Mouse (Mus musculus) G1E-ER4 (cell line): ENCODE results near the gene Osm. TPM values are rescaled to one million over a fixed set of nuclear protein-coding genes. Genes with fewer than 3 reads are reported as not detected.

Experiments used
- GATA1 ChIP-seq: IDR thresholded peaks from one replicate; pipeline ENCODE4 v1.8.0; 2012; ENCODE audit warnings: low read length, inconsistent platforms
- polyA plus RNA-seq: library from polyadenylated mRNA; stranded (reverse); fragments of >175 nt; gene quantifications from 2 replicates; pipeline ENCODE4 v1.2.3, GENCODE M21; 2012

Osm gene
- 3.0 and 3.3 TPM in 2 replicates for polyA plus RNA-seq

DNA sequence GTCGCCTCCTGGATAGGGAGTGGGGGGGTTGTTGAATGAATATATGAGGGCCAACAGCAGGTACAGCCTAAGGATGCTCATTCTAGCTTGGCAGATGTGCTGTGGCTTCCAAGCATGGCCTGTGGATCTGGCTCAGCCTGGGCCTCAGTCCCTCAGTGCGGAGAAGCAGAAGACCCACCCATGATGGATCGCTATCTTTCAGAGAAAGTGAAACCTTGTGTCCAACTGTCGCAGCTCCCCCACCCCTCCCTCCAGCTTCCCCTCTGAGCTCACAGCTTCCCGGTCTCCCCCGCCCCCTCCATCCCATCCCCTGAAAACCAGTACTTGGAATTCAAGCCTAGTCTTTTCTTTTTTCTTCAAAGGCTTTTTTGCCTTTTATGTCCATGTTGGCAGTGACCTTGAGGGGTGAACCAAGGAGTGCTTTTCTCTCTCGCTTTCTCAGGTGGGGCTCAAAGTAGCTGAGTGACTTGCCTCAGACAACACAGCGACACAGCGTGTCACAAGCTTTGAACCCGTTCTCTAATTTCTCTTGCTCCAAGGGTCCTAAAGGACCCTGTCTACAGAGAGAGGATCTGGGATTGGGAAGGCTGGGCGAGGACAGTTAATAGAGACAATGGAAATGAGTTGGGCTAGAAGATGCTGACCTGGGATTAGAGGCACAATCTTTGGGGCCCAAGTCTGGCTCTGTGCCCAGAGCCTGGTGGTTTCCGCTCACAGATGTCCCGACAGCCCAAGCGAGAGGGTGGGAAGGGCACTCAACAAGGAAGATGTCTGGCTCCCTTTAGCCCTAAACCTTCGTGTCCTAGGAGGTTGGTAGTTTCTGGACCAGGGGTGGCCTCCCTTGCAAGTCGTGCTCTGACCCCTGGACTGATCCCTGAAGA, at the start of gene Osm:
Gene Osm (plus strand): TSS at position 756 of the 881 bp plus-strand sequence.
- TF ChIP-seq GATA1 = no peak

DNA sequence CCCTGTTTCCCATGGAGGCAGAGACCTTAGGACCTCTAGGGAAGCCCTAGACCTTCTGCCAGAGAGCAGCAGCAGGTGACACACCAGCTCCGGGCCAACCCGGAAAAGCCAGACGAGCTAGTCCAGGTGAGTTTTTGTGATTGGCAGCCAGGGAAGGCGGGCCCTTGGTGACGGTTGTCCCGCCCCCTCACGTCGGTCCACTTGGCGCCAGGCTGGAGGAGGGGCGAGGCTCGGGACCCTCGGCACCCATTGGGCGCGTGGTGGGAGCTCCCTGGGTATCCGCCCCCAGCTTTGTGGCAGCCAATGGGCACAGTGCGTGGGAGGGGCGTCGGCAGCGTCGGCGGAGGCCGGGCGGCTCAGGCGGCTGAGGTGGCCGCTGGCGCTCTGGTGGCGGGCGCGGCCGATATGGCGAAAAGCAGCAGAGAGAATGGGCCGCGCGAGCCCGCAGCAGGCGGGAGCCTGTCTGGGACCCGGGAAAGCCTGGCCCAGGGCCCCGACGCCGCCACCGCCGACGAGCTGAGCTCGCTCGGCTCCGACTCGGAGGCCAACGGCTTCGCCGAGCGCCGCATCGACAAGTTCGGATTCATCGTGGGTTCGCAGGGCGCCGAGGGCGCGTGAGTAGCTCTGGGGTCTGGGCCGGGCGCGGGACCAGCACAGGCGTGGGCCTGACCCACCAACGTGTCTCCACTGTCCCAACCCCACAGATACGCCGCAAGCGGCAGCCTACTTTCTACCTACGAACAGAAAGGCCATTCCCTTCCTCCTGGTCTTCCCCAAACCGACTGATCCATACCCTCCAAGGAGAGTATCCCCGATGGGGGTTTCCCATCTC, 49.5 kb upstream of the Osm start, which contains the start of gene Tbc1d10a:
Gene Tbc1d10a (plus strand): TSS at position 304 of the 832 bp plus-strand sequence.
- no peak for TF ChIP-seq GATA1

DNA sequence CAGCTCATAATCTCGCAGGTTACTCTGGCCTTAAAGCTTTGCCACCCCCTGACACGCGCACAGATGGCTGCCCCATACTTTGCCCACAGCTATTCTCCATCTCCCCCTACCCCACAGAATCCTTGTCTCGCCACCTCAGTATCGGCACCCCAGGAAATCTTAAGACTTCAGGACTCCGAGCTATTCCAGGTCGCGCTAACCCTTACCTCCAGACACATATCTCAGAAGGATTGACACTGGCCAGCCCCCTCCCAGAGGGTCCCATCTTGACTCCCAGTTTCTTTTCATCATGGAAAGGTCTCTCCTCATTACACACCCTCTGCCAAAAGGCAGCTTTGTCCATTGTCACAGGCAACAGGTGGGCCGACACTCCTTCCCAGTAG, 48.9 kb upstream of the Osm start:
- TF ChIP-seq GATA1 = no peak

DNA sequence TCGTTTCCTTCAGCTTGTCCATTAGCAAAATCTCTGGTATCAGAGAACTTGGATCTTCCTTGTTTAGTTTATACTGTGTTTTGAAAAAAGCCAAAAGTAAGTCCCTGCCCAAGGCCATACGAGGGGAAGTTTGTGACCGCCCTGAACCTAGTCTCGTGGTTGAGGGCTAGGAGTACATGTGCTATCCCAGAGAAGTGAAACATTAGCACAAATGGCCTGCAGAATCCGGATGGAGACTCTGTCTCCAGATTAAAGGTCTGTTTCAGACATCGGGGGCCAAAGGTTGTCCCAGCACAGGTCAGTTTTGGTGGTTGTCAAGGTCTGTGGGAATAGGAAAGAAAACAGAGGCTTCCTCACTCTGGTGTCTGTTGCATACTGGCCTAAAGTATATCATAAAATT, 47.0 kb upstream of the Osm start:
- TF ChIP-seq GATA1 = no peak

DNA sequence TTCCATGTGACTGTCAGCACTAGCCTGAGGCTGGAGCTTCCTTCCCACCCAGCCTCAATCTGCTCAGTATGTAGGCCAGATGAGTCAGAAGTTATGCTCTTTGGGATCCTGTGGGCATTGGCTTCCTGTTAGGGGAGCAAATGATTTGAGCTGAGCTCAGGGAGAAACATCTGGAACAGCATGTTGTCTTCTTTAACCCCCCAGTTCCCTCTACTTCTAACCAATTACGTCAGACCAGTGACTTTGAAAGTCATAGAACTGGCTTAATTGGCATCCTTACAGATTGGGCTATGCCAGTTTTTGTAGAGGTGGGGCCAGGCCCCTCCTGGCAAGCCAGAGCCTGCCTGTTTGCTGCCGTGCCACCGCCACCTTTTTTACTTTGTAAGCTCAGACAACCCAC, 45.5 kb upstream of the Osm start:
- TF ChIP-seq GATA1 = no peak

DNA sequence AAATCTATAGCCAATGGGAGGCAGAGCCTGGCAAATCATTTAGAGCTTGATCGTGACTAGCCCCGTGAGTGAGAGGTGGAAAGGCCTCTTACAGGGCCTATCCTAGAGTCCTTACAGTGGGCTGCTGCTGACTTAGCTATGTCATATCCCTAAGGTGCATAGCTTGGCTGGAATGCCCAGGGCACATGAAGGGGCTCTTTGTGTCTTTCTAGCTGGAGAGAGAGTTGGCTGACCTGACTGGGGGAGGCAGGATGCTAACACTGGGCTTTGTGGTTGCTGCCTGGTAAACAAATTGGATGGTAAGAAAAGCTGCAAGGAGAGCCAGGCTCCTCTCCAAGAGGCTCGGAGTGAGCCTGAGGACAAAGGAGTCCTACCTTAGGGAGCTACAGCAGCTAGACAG, 43.5 kb upstream of the Osm start:
- no peak for TF ChIP-seq GATA1

DNA sequence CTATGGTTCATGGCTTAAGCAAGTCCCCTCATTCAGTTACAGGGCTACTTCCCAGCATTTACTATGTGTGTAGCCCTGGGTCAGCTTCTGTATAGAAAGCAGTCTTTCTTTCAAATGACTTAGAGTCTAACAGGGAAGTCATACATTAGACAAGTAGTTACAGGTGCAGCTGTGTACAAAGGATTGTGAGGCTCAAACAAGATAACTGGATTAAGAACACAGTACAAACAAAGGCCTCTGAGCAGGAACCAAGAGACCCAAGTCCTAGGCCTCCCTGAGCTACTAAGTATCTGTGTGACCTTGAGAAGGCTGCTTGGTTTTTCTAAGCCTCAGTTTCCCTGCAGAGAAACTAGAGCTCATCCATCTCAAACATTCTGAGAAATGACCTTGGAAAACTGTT, 42.8 kb upstream of the Osm start:
- TF ChIP-seq GATA1 = no peak

DNA sequence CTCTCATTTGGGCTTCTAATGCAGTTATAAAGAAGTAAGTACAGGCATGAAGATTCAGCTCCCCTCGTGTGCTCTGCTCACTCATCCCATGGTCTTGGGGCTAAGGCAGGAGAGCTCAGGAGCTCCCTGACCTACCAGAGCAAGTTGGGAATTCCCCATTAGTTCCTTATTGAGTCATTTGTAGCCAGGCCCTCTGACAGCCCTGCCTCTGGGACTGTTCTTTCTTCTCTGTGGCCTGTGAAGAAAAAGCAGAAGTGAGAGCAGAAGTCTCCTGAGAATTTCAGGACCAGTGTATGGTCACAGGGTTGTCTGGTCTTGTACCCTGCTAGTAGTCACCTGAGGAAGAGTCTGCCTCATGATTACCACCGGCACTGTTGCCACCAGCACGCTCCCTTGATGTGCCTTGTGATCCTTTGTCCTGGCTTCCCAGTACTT, 40.6 kb upstream of the Osm start:
- TF ChIP-seq GATA1 = no peak

DNA sequence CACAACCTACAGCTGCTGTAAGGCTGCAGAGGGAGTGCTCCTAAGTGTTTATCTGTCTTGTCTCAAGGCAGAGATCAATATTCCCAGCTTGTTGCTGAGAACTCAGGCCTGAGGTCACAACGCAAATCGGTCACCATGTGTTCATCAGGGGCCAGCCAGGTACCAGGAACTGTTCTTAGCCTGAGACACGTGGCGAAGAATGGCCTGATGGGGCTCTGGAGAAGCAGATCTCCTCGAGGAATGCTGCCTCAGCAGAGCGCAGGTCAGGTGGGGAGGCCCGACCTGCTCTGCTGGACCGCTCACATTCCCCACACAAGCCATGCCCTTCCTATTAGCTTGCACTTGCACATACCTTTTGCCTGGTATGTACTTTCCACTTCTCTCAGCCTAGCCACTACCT, 39.6 kb upstream of the Osm start:
- no peak for TF ChIP-seq GATA1

DNA sequence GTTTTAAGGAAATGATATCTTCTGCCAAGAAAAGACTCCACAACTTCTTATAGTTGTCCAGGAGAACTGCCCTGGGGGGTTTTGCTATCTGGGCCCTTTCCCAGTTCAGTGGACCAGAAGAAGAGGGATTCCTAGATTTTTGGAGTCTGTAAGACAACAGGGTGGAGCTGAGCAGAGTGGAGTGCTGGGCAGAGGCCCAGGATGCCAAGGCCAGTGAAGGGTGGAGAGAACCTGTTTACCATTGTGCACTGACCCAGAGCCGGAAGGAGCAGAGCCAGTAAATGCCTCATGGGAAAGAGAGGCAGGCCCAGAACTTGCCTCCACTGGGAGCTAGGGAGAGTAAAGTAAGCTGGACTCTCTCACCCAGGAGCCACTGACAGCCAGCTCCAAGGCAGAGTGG, 38.5 kb upstream of the Osm start:
- no peak for TF ChIP-seq GATA1

DNA sequence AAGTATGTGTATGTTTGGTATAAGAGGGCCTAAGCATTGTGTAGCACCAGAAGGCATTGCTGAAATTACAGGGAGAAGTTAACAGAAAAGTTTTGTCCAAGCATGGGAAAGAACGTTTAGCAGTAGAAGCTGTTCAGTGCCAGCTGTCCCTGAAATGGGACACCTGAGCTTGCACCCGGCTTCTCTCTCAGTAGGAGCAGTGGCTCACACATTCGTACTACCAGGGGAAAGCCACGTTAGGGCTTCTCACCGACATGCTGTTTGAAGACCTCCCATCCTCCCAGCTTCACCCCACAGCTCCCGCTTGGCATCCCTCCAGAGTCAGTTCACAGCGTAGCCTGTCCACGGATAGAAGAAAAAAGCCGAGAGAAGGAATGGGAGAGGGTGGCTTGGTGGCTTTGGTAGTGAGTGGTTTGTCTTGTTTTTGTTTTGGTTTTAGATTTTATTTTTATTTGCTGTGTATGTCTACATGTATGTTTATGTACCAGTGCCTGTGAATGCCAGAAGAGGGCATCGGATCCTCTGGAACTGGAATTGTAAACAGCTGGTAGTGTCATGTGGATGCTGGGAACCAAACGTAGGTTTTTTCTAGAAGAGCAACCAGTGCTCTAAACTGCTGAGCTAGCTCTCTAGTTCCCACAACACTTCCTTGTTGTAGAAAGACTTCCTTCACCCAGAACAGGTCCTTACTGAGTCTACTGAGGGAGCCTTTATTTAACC, 34.1 kb upstream of the Osm start:
- TF ChIP-seq GATA1 = no peak

DNA sequence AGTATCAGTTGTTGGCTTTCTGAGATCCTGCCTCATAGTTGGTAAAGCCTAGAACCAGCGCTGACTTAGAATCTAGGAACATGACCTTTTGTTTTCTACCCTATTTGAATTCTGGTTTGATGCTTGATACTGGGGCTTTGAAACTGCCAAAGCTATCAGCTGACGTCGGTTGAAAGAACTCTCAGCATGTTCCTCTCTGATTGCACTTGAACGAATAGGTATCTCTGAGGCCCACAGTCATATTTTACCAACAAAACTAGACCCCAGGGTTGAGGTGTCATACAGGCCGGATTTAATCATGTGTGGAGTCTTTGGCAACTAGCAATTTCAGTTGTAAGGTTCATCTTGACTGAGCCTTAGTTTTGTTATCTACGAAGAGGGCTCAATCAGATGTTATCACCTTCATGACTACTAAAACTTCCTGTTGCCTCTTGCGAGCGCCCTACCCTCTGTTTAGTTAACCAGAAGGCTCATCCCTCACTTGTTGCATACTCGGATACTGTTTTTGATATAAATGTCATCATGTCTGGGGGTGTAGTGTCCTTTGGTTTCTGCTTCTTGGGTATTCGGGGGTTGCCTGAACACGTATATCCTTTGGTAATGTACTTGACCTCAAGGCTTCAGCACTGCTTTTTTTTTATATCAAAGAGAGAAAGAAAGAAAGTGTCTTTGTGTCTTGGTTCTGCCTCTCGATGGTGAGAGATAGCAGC, 33.1 kb upstream of the Osm start:
- no peak for TF ChIP-seq GATA1

DNA sequence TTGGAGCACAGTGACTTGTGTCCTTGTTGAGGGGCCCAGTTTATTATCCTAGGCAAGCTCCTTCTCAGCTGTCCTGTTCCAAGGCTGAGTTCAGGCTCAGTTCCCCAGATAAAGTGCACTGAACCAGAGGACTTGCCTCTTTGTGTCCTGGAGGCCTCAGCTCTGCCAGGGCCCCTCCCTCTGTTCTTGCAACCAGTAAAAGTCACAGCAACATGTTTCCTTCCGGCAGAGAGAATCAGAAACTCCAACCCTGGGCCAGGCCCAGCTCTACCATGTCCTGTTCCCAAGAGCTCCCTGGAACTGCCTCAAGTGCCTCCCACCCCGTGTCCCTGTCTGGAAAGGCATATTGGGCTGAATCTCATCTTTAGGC, 32.5 kb upstream of the Osm start:
- TF ChIP-seq GATA1 = no peak

DNA sequence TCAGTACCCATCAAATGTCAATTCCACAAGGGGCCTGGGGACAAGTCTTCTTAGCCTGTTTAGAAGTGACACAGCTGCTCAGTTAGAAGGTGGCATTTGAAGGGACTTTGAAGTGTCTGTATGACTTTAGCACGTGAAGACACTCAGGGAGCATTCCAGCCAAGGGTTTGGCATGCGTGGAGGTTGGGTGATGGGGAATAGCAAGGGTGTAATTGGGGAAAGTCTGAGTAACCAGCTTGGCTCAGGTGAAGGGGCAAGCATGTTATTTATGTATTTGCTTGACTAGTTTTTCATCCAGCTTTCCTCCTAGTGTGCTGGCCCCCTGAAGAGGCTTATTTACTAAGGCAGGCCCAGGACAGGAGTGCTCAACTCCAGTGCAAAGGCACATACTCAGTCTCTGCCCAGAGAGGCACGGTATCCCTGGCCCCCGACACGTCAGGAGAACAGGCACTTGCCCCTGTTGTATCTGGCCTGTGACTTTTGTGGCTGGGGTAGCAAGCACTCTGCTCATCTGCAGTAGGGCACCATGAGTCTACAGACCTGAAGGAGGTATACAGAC, 31.0 kb upstream of the Osm start:
- no peak for TF ChIP-seq GATA1

DNA sequence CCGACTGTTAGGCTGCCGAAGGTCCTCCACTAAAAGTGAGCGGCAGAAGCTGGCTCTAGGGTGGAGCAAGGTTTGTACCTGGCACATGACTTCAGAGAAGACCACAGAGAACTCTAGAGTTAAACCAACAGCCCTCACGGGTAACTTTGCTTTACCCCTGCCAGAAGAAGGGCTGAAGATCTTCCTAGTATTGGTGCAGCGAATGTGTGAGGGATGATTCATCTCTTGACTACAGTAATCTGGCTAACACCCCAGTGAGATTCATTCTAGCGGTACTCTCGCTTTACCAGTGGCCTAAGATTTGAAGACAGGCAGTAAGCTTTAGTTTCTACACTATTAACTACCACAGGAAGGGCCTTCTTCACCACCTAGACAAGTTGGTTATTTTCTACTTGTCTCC, 30.3 kb upstream of the Osm start:
- no peak for TF ChIP-seq GATA1

DNA sequence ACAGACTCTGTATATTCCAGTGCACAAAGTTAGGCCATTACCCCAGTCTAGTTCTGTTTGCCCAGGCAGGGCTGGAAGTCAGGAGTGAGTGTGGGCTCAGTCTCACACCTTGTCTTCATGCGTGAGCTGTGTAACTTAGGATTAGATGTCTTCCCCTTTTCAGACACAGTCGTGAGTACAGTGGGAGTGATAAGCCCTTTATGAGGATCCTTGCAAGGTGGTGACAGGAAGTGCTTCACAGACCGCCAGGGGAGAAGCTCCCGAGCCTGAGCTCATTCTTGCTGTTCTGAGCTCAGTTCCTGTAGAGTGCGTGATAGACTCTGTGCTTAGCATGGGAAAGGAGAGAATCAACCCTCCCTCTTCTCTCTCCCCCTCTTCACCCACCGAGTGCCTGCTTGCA, 29.7 kb upstream of the Osm start:
- TF ChIP-seq GATA1 = no peak
